Mouse (Mus musculus) embryonic fibroblast, embryonic 13.5 days (primary cell): ENCODE results near the gene Fam241a.

ENCODE experiments used
- CTCF ChIP-seq: IDR thresholded peaks from 2 replicates; pipeline ENCODE4 v1.5.1; 2011; ENCODE audit warnings: mild to moderate bottlenecking, control low read depth, low read length, moderate library complexity, borderline replicate concordance; ENCODE audit not compliant: insufficient read depth
- POLR2A ChIP-seq: IDR thresholded peaks from 2 replicates; pipeline ENCODE4 v1.6.1; 2011; ENCODE audit warnings: low read depth, mild to moderate bottlenecking, control low read depth, low read length, moderate library complexity

DNA sequence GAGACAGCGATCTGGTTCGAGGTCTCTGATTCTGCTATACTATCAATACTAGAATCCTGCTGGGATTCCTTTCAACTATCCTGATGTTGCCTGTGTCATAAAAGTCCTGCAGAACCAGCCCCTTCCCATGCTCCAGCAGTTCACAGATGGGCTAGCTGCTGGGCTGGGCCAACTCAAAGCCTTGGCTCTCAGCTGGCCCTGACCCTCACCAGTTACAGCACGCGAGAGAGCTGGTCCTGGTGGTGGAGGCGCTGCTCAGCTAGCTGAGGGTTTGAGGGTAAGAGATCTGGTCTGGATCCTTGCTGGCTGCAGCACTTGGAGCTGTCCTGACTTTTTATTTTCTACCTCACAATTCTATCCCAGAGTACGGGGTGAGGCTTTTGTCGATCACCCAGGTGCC, 69.6 kb downstream of the Fam241a start:
- TF ChIP-seq CTCF: no peak
- no peak for TF ChIP-seq POLR2A
